Mouse (Mus musculus): Measurements from ENCODE around the gene Qk. TPM values are rescaled to one million over a fixed set of nuclear protein-coding genes. Genes with fewer than 3 reads are reported as not detected.

Gene Qk
- 115 and 121 TPM in 2 replicates for polyA plus RNA-seq (2012; rRNA removed)

- H3K27me3 ChIP-seq (replicated peaks; ENCODE audit: control insufficient read depth, insufficient read depth, low read length), result no peaks in the 10 kb centered on the region
- under 1% methylated on average over 86 of the region's 86 CpGs for WGBS
- peak; percentile 97 for DNase-seq
- peak within 1 kb of the TSS; percentile 92 for H3K4me3 ChIP-seq (ENCODE audit: insufficient read depth, low read depth, low read length)
- H3K4me1 ChIP-seq (ENCODE audit: control insufficient read depth, insufficient read depth, low read length), result peaks cover 5% of the 10 kb centered on the region
- H3K27ac ChIP-seq (ENCODE audit: insufficient read depth, low read depth, low read length), result peak within 1 kb of the TSS; percentile 100
- peak; percentile 24 for TF ChIP-seq POLR2A (IDR thresholded peaks at IDR 0.05; ENCODE audit: low read depth, low read length)
- TF ChIP-seq CTCF (conservative IDR thresholded peaks at IDR 0.05; ENCODE audit: insufficient read depth, insufficient read length, low read depth, low read length), result no peak
- no peaks in the 10 kb centered on the region for H3K36me3 ChIP-seq (ENCODE audit: control insufficient read depth, insufficient read depth, low read length)
Observed at GRCm38 (mm10) chr17:10319685-10320455, at the start of gene Qk. Gene Qk, minus strand, starts transcription at chr17:10319854.

DNA sequence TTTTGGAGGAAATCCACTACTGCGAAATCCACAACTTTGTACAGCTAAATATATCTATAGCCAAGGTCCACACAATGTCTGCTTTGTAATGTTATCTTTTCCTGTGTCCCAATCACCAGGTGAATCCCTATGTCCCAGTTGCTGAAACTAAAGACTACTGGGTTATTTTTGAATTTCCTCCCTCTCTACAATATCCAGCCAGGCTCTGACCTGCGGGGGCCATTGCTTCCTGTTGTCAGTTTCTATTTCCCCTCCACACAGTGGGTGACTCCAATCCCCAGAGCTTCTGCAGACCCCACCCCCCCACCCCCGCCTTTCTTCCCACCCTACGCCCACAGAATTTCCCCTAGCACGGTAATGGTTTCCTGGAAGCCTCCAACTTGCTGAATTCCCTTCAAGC is 47.4 kb upstream of the Qk start:
- peak overlapping the region; percentile 67; the same call in 1 of the 2 replicates for H3K27ac ChIP-seq (ENCODE audit: insufficient read depth, low read depth, low read length)
- H3K27me3 ChIP-seq (replicated peaks; ENCODE audit: control insufficient read depth, insufficient read depth, low read length), result no peaks in the 10 kb centered on the region
- H3K36me3 ChIP-seq (ENCODE audit: control insufficient read depth, insufficient read depth, low read length), result no peaks in the 10 kb centered on the region
- no peaks in the 10 kb centered on the region for H3K4me1 ChIP-seq (ENCODE audit: control insufficient read depth, insufficient read depth, low read length)
- TF ChIP-seq CTCF (conservative IDR thresholded peaks at IDR 0.05; ENCODE audit: insufficient read depth, insufficient read length, low read depth, low read length), result no peak
- TF ChIP-seq POLR2A (IDR thresholded peaks at IDR 0.05; ENCODE audit: low read depth, low read length), result no peak
- H3K4me3 ChIP-seq (ENCODE audit: insufficient read depth, low read depth, low read length), result no peak overlapping the region
- peak; percentile 38 for DNase-seq
- 66% methylated on average over 5 of the region's 5 CpGs for WGBS

GRCm38 (mm10) chr17:10366577-10366976 is 46.9 kb upstream of the Qk start:
- Histone ChIP-seq H3K4me1 (ENCODE audit: control insufficient read depth, insufficient read depth, low read length) (no peaks in the 10 kb centered on the region), H3K27ac (ENCODE audit: insufficient read depth, low read depth, low read length) (peak overlapping the region; percentile 11; the same call in 1 of the 2 replicates), H3K4me3 (ENCODE audit: insufficient read depth, low read depth, low read length) (no peak overlapping the region), H3K36me3 (ENCODE audit: control insufficient read depth, insufficient read depth, low read length) (no peaks in the 10 kb centered on the region), H3K27me3 (replicated peaks; ENCODE audit: control insufficient read depth, insufficient read depth, low read length) (no peaks in the 10 kb centered on the region)
- TF ChIP-seq CTCF (conservative IDR thresholded peaks at IDR 0.05; ENCODE audit: insufficient read depth, insufficient read length, low read depth, low read length), result no peak
- no peak for TF ChIP-seq POLR2A (IDR thresholded peaks at IDR 0.05; ENCODE audit: low read depth, low read length)
- WGBS, result 79% methylated on average over 4 of the region's 4 CpGs
- DNase-seq, result no peak

DNA sequence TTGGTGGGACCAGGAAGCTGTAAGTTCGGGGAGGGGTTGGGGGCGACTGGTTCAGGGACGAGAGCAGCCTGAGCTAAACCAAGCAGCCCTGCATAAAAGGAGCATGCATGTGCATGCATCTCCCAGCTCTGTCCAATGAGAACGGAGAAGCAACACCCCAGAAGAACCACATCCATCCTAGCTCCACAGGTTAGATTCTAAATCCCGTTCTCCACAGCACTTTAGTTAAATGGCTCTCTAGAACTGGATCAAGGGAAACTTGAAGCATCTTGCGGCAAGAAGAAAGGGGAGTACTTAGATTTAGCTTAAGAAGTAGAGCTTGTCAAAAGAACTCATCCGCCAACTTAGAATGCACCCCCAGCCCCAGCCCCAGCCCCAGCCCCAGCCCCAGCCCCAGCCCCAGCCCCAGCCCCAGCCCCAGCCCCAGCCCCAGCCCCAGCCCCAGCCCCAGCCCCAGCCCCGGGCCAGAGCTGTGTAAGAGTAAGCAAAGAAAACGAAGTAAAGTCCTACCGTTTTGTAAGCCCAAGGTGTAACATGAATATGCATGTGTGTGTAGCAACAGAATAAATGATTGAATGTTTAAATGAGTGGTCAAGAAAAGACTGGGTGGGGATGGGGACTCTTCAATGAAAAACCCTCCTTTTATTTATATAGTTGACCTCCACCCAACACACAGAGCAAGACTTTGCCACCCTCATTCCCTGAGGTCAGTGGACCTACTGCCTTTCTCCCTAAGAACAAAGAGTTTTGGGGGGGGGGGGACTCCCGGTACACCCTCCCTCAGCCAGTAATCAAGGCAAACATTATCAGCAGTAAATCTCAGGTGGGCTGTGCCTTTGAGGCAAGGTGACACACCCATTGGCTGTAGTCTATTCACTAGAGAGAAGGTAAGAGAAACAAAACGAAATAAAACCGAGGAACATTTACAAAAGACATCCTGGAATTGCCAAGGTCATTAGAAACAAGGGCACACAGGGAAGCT is 46.1 kb upstream of the Qk start:
- no peaks in the 10 kb centered on the region for H3K27me3 ChIP-seq (replicated peaks; ENCODE audit: control insufficient read depth, insufficient read depth, low read length)
- no peak for DNase-seq
- no peak overlapping the region for H3K4me3 ChIP-seq (ENCODE audit: insufficient read depth, low read depth, low read length)
- no peak overlapping the region for H3K27ac ChIP-seq (ENCODE audit: insufficient read depth, low read depth, low read length)
- WGBS, result 69% methylated on average over 13 of the region's 13 CpGs
- no peaks in the 10 kb centered on the region for H3K36me3 ChIP-seq (ENCODE audit: control insufficient read depth, insufficient read depth, low read length)
- H3K4me1 ChIP-seq (ENCODE audit: control insufficient read depth, insufficient read depth, low read length), result no peaks in the 10 kb centered on the region
- TF ChIP-seq CTCF (conservative IDR thresholded peaks at IDR 0.05; ENCODE audit: insufficient read depth, insufficient read length, low read depth, low read length) (no peak), POLR2A (IDR thresholded peaks at IDR 0.05; ENCODE audit: low read depth, low read length) (no peak)

- Histone ChIP-seq H3K4me3 (ENCODE audit: insufficient read depth, low read depth, low read length) (no peak overlapping the region), H3K36me3 (ENCODE audit: control insufficient read depth, insufficient read depth, low read length) (no peaks in the 10 kb centered on the region), H3K27me3 (replicated peaks; ENCODE audit: control insufficient read depth, insufficient read depth, low read length) (no peaks in the 10 kb centered on the region), H3K4me1 (ENCODE audit: control insufficient read depth, insufficient read depth, low read length) (no peaks in the 10 kb centered on the region), H3K27ac (ENCODE audit: insufficient read depth, low read depth, low read length) (no peak overlapping the region)
- 82% methylated on average over 3 of the region's 3 CpGs for WGBS
- TF ChIP-seq CTCF (conservative IDR thresholded peaks at IDR 0.05; ENCODE audit: insufficient read depth, insufficient read length, low read depth, low read length) (no peak), POLR2A (IDR thresholded peaks at IDR 0.05; ENCODE audit: low read depth, low read length) (no peak)
- DNase-seq, result no peak
Observed at GRCm38 (mm10) chr17:10363151-10363550, 43.5 kb upstream of the Qk start.

DNA sequence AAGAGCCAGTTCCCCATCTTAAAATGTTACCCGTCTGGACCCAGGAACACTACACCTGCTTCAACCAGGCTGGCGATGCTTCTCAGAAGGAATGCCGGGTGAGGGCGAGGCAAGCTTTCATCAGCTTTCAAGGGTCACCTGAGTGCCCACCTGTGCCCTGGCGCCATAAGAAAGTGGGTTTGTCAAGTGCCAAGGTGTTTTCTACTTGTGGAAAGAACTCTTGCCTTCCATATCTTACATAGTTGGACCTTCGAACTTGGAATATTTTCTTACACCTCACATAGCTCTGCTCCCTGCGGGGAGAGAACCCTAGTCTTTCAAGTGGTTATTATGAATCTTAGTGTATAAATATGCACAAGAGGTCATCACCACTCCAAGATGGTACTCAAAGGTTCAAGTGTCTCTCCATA is 42.2 kb upstream of the Qk start:
- no peak for TF ChIP-seq POLR2A (IDR thresholded peaks at IDR 0.05; ENCODE audit: low read depth, low read length)
- no peak for TF ChIP-seq CTCF (conservative IDR thresholded peaks at IDR 0.05; ENCODE audit: insufficient read depth, insufficient read length, low read depth, low read length)
- Histone ChIP-seq H3K36me3 (ENCODE audit: control insufficient read depth, insufficient read depth, low read length) (no peaks in the 10 kb centered on the region), H3K4me3 (ENCODE audit: insufficient read depth, low read depth, low read length) (no peak overlapping the region), H3K27ac (ENCODE audit: insufficient read depth, low read depth, low read length) (no peak overlapping the region), H3K27me3 (replicated peaks; ENCODE audit: control insufficient read depth, insufficient read depth, low read length) (no peaks in the 10 kb centered on the region), H3K4me1 (ENCODE audit: control insufficient read depth, insufficient read depth, low read length) (no peaks in the 10 kb centered on the region)
- no peak for DNase-seq
- WGBS, result 93% methylated on average over 7 of the region's 7 CpGs

DNA sequence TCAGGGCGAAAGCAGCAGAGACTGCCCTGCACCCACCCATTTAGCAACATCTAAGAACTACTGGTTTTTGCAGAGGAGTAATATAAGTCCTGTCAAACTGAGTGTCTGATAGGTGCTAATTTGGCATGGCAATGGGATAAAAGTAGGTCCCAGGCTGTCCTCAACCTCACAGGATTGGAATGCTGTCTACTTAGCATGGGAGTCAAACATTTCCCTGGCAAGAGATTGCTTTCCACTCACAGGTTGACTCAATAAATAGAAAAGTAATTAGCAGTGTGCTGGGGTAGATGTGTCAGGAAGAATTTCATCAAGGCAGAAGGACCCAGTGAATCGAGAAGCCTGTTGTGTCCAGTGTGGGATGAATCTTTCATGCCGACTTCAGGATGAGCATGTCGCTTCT is 41.1 kb upstream of the Qk start:
- no peaks in the 10 kb centered on the region for H3K27me3 ChIP-seq (replicated peaks; ENCODE audit: control insufficient read depth, insufficient read depth, low read length)
- 65% methylated on average over 4 of the region's 4 CpGs for WGBS
- no peak for TF ChIP-seq POLR2A (IDR thresholded peaks at IDR 0.05; ENCODE audit: low read depth, low read length)
- TF ChIP-seq CTCF (conservative IDR thresholded peaks at IDR 0.05; ENCODE audit: insufficient read depth, insufficient read length, low read depth, low read length), result no peak
- H3K4me3 ChIP-seq (ENCODE audit: insufficient read depth, low read depth, low read length), result no peak overlapping the region
- no peaks in the 10 kb centered on the region for H3K4me1 ChIP-seq (ENCODE audit: control insufficient read depth, insufficient read depth, low read length)
- no peak overlapping the region for H3K27ac ChIP-seq (ENCODE audit: insufficient read depth, low read depth, low read length)
- H3K36me3 ChIP-seq (ENCODE audit: control insufficient read depth, insufficient read depth, low read length), result no peaks in the 10 kb centered on the region
- no peak for DNase-seq

Data from kidney, adult 2 months (tissue).